Comparison of ENCODE assay signal across 8 mouse cellular contexts in the genomic region with DNA sequence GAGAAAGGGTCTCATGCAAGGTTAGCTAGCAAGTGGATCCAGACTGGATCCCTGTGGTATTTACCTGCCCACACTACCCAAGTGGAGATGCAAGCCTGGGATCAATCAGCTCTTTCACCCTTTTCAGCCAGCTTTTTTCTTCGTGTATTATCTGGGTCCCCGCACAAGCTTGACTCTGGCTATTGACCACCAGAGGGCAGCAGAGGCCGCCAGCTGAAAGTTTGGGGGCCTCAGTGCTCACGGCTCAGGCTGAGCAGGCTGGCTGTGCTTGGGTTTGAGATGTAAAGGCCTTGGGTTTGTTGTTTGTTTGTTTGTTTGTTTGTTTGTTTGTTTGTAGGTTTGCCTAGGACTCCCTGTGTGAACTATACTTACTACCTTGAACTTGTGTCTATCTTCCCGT. TPM values are rescaled to one million over a fixed set of nuclear protein-coding genes. Genes with fewer than 3 reads are reported as not detected.
DNase-seq lines count a peak whose midpoint lies in the region; ATAC-seq lines count a peak whose summit lies in the region.

No protein-coding gene starts in this region.

- H3K4me1 ChIP-seq in megakaryocyte, embryonic 14.5 days, result peaks cover 39% of the 10 kb centered on the region

- peaks cover 35% of the 10 kb centered on the region for H3K27me3 ChIP-seq in megakaryocyte, embryonic 14.5 days (replicated peaks)

- H3K36me3 ChIP-seq in megakaryocyte, embryonic 14.5 days (replicated peaks; ENCODE audit: low read length), result no peaks in the 10 kb centered on the region

- peak; percentile 67; the same call in 1 of the 2 replicates for ATAC-seq in erythroid progenitor cell, adult 5-6 weeks (replicated peaks; ENCODE audit: low FRiP score, poor library complexity, severe bottlenecking)
- ATAC-seq in hematopoietic stem cell, adult 5-6 weeks (replicated peaks in 1 of 2; ENCODE audit: insufficient read depth in 1 of 2, low FRiP score in 2 of 2, low TSS enrichment in 1 of 2, low read depth in 1 of 2, poor library complexity in 2 of 2, severe bottlenecking in 2 of 2), result peak; percentile 52 to 74; a peak in 2 of 4 replicates

- peak; percentile 74 to 90 for DNase-seq in adrenal gland, adult (ENCODE audit: inconsistent age in 2 of 2, low spot score in 1 of 2)
- no peak for DNase-seq in adrenal gland, adult 8-10 months
- DNase-seq in c-Kit-positive CD71-negative TER-119-negative erythroid progenitor cells, embryonic 14.5 days (ENCODE audit: low read depth), result peak; percentile 86
- DNase-seq in layer of hippocampus, postnatal 25 days (ENCODE audit: extremely low spot score in 1 of 2, low spot score in 1 of 2), result peak; percentile 60 to 83
- peak; percentile 75 to 88 for DNase-seq in right cerebral cortex, postnatal 10 days (ENCODE audit: low spot score in 2 of 2)

- H3K9me3 ChIP-seq in megakaryocyte, embryonic 14.5 days, result no peaks in the 10 kb centered on the region

- H3K4me3 ChIP-seq in megakaryocyte, embryonic 14.5 days (replicated peaks), result peak overlapping the region; percentile 93

RNA-seq across cellular contexts. Expression of a gene that starts 10.4 kb away (rescaled TPM):
- total RNA-seq in adrenal gland, adult 8-10 months (2022), result 100 to 1,000 TPM; 229 to 382 (median 295) TPM
- 382 and 420 TPM in 2 replicates for total RNA-seq in erythroid progenitor cell, adult 5-6 weeks (2015; ENCODE audit: low replicate concordance)
- 334 and 357 TPM in 2 replicates for total RNA-seq in erythroid progenitor cell, adult 5-6 weeks (2017; ENCODE audit: low replicate concordance)
- total RNA-seq in hematopoietic stem cell, adult 5-6 weeks (2017), result 345 and 415 TPM in 2 replicates
- total RNA-seq in layer of hippocampus, postnatal 25 days (2021), result 100 to 1,000 TPM; 208 to 223 TPM
- 1,319 and 1,886 TPM in 2 replicates for polyA plus RNA-seq in megakaryocyte, embryonic 14.5 days (2012; ENCODE audit: insufficient read depth, low replicate concordance)

RNA-seq across cellular contexts. Expression of a gene that starts 23.8 kb away (rescaled TPM):
- total RNA-seq in adrenal gland, adult 8-10 months (2022), result 1 to 10 TPM in 1 of 4 experiments, under 1 TPM in 3; 0.31 to 2.2 (median 0.74) TPM
- not detected in 2 replicates for total RNA-seq in erythroid progenitor cell, adult 5-6 weeks (2015; ENCODE audit: low replicate concordance)
- total RNA-seq in erythroid progenitor cell, adult 5-6 weeks (2017; ENCODE audit: low replicate concordance), result not detected in 2 replicates
- not detected in 2 replicates for total RNA-seq in hematopoietic stem cell, adult 5-6 weeks (2017)
- total RNA-seq in layer of hippocampus, postnatal 25 days (2021), result 10 to 100 TPM; 57.8 to 66.2 TPM
- polyA plus RNA-seq in megakaryocyte, embryonic 14.5 days (2012; ENCODE audit: insufficient read depth, low replicate concordance), result not detected in 2 replicates

RNA-seq across cellular contexts. Expression of a gene that starts 33.9 kb away (rescaled TPM):
- total RNA-seq in adrenal gland, adult 8-10 months (2022), result under 1 TPM in 1 of 4 experiments, not detected in 3; 0.74 TPM
- total RNA-seq in erythroid progenitor cell, adult 5-6 weeks (2015; ENCODE audit: low replicate concordance), result not detected in 2 replicates
- 1.9 TPM in 1 of 2 replicates, not detected in the other for total RNA-seq in erythroid progenitor cell, adult 5-6 weeks (2017; ENCODE audit: low replicate concordance)
- total RNA-seq in hematopoietic stem cell, adult 5-6 weeks (2017), result not detected in 2 replicates
- total RNA-seq in layer of hippocampus, postnatal 25 days (2021), result not detected
- polyA plus RNA-seq in megakaryocyte, embryonic 14.5 days (2012; ENCODE audit: insufficient read depth, low replicate concordance), result not detected in 2 replicates

RNA-seq across cellular contexts. Expression of a gene that starts 36.5 kb away (rescaled TPM):
- total RNA-seq in adrenal gland, adult 8-10 months (2022), result 1 to 10 TPM; 5.0 to 7.7 (median 6.2) TPM
- not detected in 2 replicates for total RNA-seq in erythroid progenitor cell, adult 5-6 weeks (2015; ENCODE audit: low replicate concordance)
- not detected in 2 replicates for total RNA-seq in erythroid progenitor cell, adult 5-6 weeks (2017; ENCODE audit: low replicate concordance)
- total RNA-seq in hematopoietic stem cell, adult 5-6 weeks (2017), result not detected in 2 replicates
- total RNA-seq in layer of hippocampus, postnatal 25 days (2021), result 1 to 10 TPM; 2.2 to 2.7 TPM
- not detected in 2 replicates for polyA plus RNA-seq in megakaryocyte, embryonic 14.5 days (2012; ENCODE audit: insufficient read depth, low replicate concordance)

RNA-seq across cellular contexts. Expression of a gene that starts 58.1 kb away (rescaled TPM):
- 10 to 100 TPM; 36.7 to 49.1 (median 39.8) TPM for total RNA-seq in adrenal gland, adult 8-10 months (2022)
- 206 and 249 TPM in 2 replicates for total RNA-seq in erythroid progenitor cell, adult 5-6 weeks (2015; ENCODE audit: low replicate concordance)
- 122 and 166 TPM in 2 replicates for total RNA-seq in erythroid progenitor cell, adult 5-6 weeks (2017; ENCODE audit: low replicate concordance)
- 49.8 and 62.7 TPM in 2 replicates for total RNA-seq in hematopoietic stem cell, adult 5-6 weeks (2017)
- total RNA-seq in layer of hippocampus, postnatal 25 days (2021), result 10 to 100 TPM; 11.8 to 16.8 TPM
- 32.1 and 34.9 TPM in 2 replicates for polyA plus RNA-seq in megakaryocyte, embryonic 14.5 days (2012; ENCODE audit: insufficient read depth, low replicate concordance)

Comparison
In these comparisons a context has a peak if more than half of its experiments do, and no peak if none do; other contexts are left out.
1. RNA of a gene that starts 23.8 kb away (total RNA-seq): 57.8 to 66.2 TPM in layer of hippocampus, postnatal 25 days; 0.31 to 2.2 TPM in adrenal gland, adult 8-10 months, not detected in erythroid progenitor cell, adult 5-6 weeks and not detected in hematopoietic stem cell, adult 5-6 weeks; every median in the first group is over 10 times any median in the second.